In genomic region chr4:99174265-99174664, GRCm38 (mm10) we compare ENCODE assay signal across 34 mouse cellular contexts.
"Had no signal": no experiment of that assay in that cellular context is flagged by ENCODE, and none has a peak within 500 bp of the region (broad histone marks: within the 10 kb centered on the region; RNA-seq: fewer than 3 reads in every experiment).

No protein-coding gene starts in this region.

- H3K9ac ChIP-seq: heart, embryonic 12.5 days; heart, embryonic 13.5 days; heart, embryonic 15.5 days; hindbrain, embryonic 12.5 days; hindbrain, embryonic 13.5 days; hindbrain, embryonic 14.5 days; hindbrain, embryonic 15.5 days; intestine, embryonic 15.5 days; kidney, embryonic 15.5 days had no signal

- H3K27ac ChIP-seq: heart, embryonic 10.5 days; heart, embryonic 13.5 days; heart, embryonic 15.5 days; hindbrain, embryonic 10.5 days; hindbrain, embryonic 12.5 days; hindbrain, embryonic 13.5 days; hindbrain, embryonic 14.5 days; hindbrain, embryonic 15.5 days; hindbrain, postnatal 0 days; intestine, embryonic 15.5 days; kidney, embryonic 15.5 days; kidney, postnatal 0 days; layer of hippocampus, adult 2 months; left cerebral cortex, adult 2 months had no signal

- H3K36me3 ChIP-seq: heart, embryonic 10.5 days; heart, embryonic 12.5 days; heart, embryonic 13.5 days; heart, embryonic 15.5 days; hindbrain, embryonic 10.5 days; hindbrain, embryonic 12.5 days; hindbrain, embryonic 13.5 days; hindbrain, embryonic 15.5 days; intestine, embryonic 15.5 days; kidney, embryonic 15.5 days had no signal

- DNase-seq: heart, postnatal 10 days; heart, postnatal 14 days; heart, postnatal 36 days; heart, postnatal 4 days; kidney, adult 11 months; kidney, adult 18-20 months; kidney, adult 2 months; kidney, adult 8-10 months; kidney, adult 9 months; kidney, postnatal 10 days; kidney, postnatal 14 days; kidney, postnatal 25 days; kidney, postnatal 36 days; kidney, postnatal 4 days; layer of hippocampus, adult 9-11 months; layer of hippocampus, postnatal 36 days had no signal

- H3K4me1 ChIP-seq: heart, embryonic 10.5 days; heart, embryonic 12.5 days; heart, embryonic 13.5 days; heart, embryonic 15.5 days; hindbrain, embryonic 13.5 days; hindbrain, embryonic 15.5 days; intestine, embryonic 15.5 days; kidney, embryonic 15.5 days had no signal

- H3K4me3 ChIP-seq: heart, embryonic 10.5 days; heart, embryonic 12.5 days; heart, embryonic 13.5 days; heart, embryonic 15.5 days; hindbrain, embryonic 10.5 days; hindbrain, embryonic 12.5 days; hindbrain, embryonic 13.5 days; hindbrain, embryonic 15.5 days; intestine, embryonic 15.5 days; kidney, embryonic 15.5 days; layer of hippocampus, adult 2 months; left cerebral cortex, adult 2 months had no signal

- ATAC-seq: hindbrain, embryonic 16.5 days; hindbrain, postnatal 0 days; inflammation-experienced regulatory T-cells, adult 6 months; intestine, embryonic 15.5 days; intestine, embryonic 16.5 days had no signal

- H3K9me3 ChIP-seq: heart, embryonic 10.5 days; heart, embryonic 12.5 days; heart, embryonic 13.5 days; heart, embryonic 15.5 days; hindbrain, embryonic 10.5 days; hindbrain, embryonic 12.5 days; hindbrain, embryonic 13.5 days; hindbrain, embryonic 15.5 days; intestine, embryonic 15.5 days; kidney, embryonic 15.5 days had no signal

- H3K4me2 ChIP-seq: heart, embryonic 12.5 days; heart, embryonic 13.5 days; heart, embryonic 15.5 days; hindbrain, embryonic 12.5 days; hindbrain, embryonic 13.5 days; hindbrain, embryonic 14.5 days; hindbrain, embryonic 15.5 days; intestine, embryonic 15.5 days; kidney, embryonic 15.5 days had no signal

- H3K27me3 ChIP-seq: heart, embryonic 12.5 days; heart, embryonic 13.5 days; heart, embryonic 15.5 days; hindbrain, embryonic 12.5 days; hindbrain, embryonic 13.5 days; hindbrain, embryonic 15.5 days; intestine, embryonic 15.5 days had no signal
